13 mouse cellular contexts compared by ENCODE assay signal in genomic region chr9:71760518-71761141, GRCm38 (mm10). TPM values are rescaled to one million over a fixed set of nuclear protein-coding genes. Genes with fewer than 3 reads are reported as not detected.
DNase-seq lines count a peak whose midpoint lies in the region; ATAC-seq and TF ChIP-seq lines count a peak whose summit lies in the region.
"Had no signal": no experiment of that assay in that cellular context is flagged by ENCODE, and none has a peak within 500 bp of the region (broad histone marks: within the 10 kb centered on the region; RNA-seq: fewer than 3 reads in every experiment).

No protein-coding gene starts in this region.

- no peaks in the 10 kb centered on the region; the same call in 1 of the 2 replicates for H3K9me3 ChIP-seq in hindbrain, embryonic 11.5 days (ENCODE audit: control insufficient read depth, low read length)
- H3K9me3 ChIP-seq in hindbrain, embryonic 10.5 days, result 0 out of 2 replicates have a peak, but pooled peaks cover 7% of the 10 kb centered on the region
- H3K9me3 ChIP-seq in neural tube, embryonic 15.5 days (replicated peaks), result no peaks in the 10 kb centered on the region
- H3K9me3 ChIP-seq in hindbrain, postnatal 0 days (ENCODE audit: low read length), result no peaks in the 10 kb centered on the region
- H3K9me3 ChIP-seq in stomach, embryonic 16.5 days (replicated peaks; ENCODE audit: control insufficient read depth, low read length), result 0 out of 2 replicates have a peak, but pooled peaks cover 6% of the 10 kb centered on the region

- H3K36me3 ChIP-seq in hindbrain, embryonic 11.5 days (ENCODE audit: control insufficient read depth, insufficient read depth, low read length), result no peaks in the 10 kb centered on the region
- H3K36me3 ChIP-seq in hindbrain, embryonic 10.5 days, result no peaks in the 10 kb centered on the region
- H3K36me3 ChIP-seq in neural tube, embryonic 15.5 days, result no peaks in the 10 kb centered on the region
- H3K36me3 ChIP-seq in hindbrain, postnatal 0 days (ENCODE audit: insufficient read depth, low read length), result no peaks in the 10 kb centered on the region
- H3K36me3 ChIP-seq in stomach, embryonic 16.5 days (ENCODE audit: control insufficient read depth, insufficient read depth, low read length), result no peaks in the 10 kb centered on the region

- no peak for ATAC-seq in hindbrain, embryonic 11.5 days (ENCODE audit: low FRiP score)
- ATAC-seq in neural tube, embryonic 15.5 days (ENCODE audit: low FRiP score), result no peak
- ATAC-seq in hindbrain, postnatal 0 days, result no peak
- peak; percentile 64 for ATAC-seq in stomach, embryonic 16.5 days (ENCODE audit: insufficient read depth, low FRiP score)
- no peak for ATAC-seq in activated CD4-positive, CD25-positive, alpha-beta regulatory T cell, adult 4 months
- ATAC-seq: liver, postnatal 0 days had no signal

- 7% methylated on average over 14 of the region's 14 CpGs for WGBS in hindbrain, embryonic 11.5 days
- WGBS in hindbrain, embryonic 10.5 days, result 7% methylated on average over 14 of the region's 14 CpGs
- 19% methylated on average over 14 of the region's 14 CpGs for WGBS in neural tube, embryonic 15.5 days
- WGBS in hindbrain, postnatal 0 days, result 13% methylated on average over 14 of the region's 14 CpGs
- WGBS in stomach, embryonic 16.5 days, result 24% methylated on average over 14 of the region's 14 CpGs

- peaks cover 4% of the 10 kb centered on the region for H3K27me3 ChIP-seq in hindbrain, embryonic 11.5 days (ENCODE audit: control insufficient read depth, insufficient read depth, low read length)
- peaks cover 79% of the 10 kb centered on the region for H3K27me3 ChIP-seq in hindbrain, embryonic 10.5 days (ENCODE audit: insufficient read depth, poor library complexity, severe bottlenecking)
- no peaks in the 10 kb centered on the region for H3K27me3 ChIP-seq in neural tube, embryonic 15.5 days (replicated peaks)
- no peaks in the 10 kb centered on the region for H3K27me3 ChIP-seq in hindbrain, postnatal 0 days (ENCODE audit: insufficient read depth, low read length)
- no peaks in the 10 kb centered on the region for H3K27me3 ChIP-seq in stomach, embryonic 16.5 days (ENCODE audit: control insufficient read depth, insufficient read depth, low read length)
- H3K27me3 ChIP-seq: CH12.LX had no signal

- H3K4me3 ChIP-seq in hindbrain, embryonic 11.5 days (ENCODE audit: low read depth, low read length), result no peak overlapping the region
- no peak overlapping the region for H3K4me3 ChIP-seq in hindbrain, embryonic 10.5 days
- no peak overlapping the region for H3K4me3 ChIP-seq in neural tube, embryonic 15.5 days (replicated peaks)
- no peak overlapping the region for H3K4me3 ChIP-seq in hindbrain, postnatal 0 days (ENCODE audit: low read length)
- H3K4me3 ChIP-seq in stomach, embryonic 16.5 days (replicated peaks; ENCODE audit: low read length), result no peak overlapping the region

- peak; percentile 43 for DNase-seq in hindbrain, embryonic 11.5 days (ENCODE audit: low spot score)
- no peak for DNase-seq in hindbrain, embryonic 10.5 days (ENCODE audit: low spot score)
- peak; percentile 28 for DNase-seq in neural tube, embryonic 10.5 days (ENCODE audit: extremely low spot score, low spot score)
- DNase-seq in hindbrain, postnatal 0 days (ENCODE audit: low spot score), result no peak
- DNase-seq in thymus, postnatal 0 days (ENCODE audit: low spot score), result no peak
- DNase-seq: cerebellum, postnatal 14 days; heart, adult 11 months; liver, postnatal 0 days; thymus, adult 18-20 months had no signal

- peaks cover 4% of the 10 kb centered on the region for H3K4me1 ChIP-seq in hindbrain, embryonic 11.5 days (replicated peaks; ENCODE audit: control insufficient read depth, insufficient read depth, low read length)
- H3K4me1 ChIP-seq in hindbrain, embryonic 10.5 days (replicated peaks), result peaks cover 45% of the 10 kb centered on the region
- H3K4me1 ChIP-seq in neural tube, embryonic 15.5 days, result peaks cover 16% of the 10 kb centered on the region
- H3K4me1 ChIP-seq in hindbrain, postnatal 0 days (ENCODE audit: insufficient read depth, low read length), result 0 out of 2 replicates have a peak, but pooled peaks cover 2% of the 10 kb centered on the region
- peaks cover 20% of the 10 kb centered on the region for H3K4me1 ChIP-seq in stomach, embryonic 16.5 days (ENCODE audit: control insufficient read depth, insufficient read depth, low read length)

- H3K27ac ChIP-seq in hindbrain, embryonic 11.5 days (ENCODE audit: low read depth, low read length), result no peak overlapping the region
- H3K27ac ChIP-seq in hindbrain, embryonic 10.5 days, result no peak overlapping the region
- no peak overlapping the region for H3K27ac ChIP-seq in neural tube, embryonic 15.5 days (replicated peaks)
- no peak overlapping the region for H3K27ac ChIP-seq in hindbrain, postnatal 0 days
- peak overlapping the region; percentile 21; the same call in 1 of the 2 replicates for H3K27ac ChIP-seq in stomach, embryonic 16.5 days (ENCODE audit: low read length)

- no peak overlapping the region for H3K9ac ChIP-seq in hindbrain, embryonic 11.5 days (ENCODE audit: low read depth, low read length)
- no peak overlapping the region for H3K9ac ChIP-seq in neural tube, embryonic 15.5 days (replicated peaks)
- no peak overlapping the region for H3K9ac ChIP-seq in hindbrain, postnatal 0 days (replicated peaks; ENCODE audit: low read length)
- no peak overlapping the region for H3K9ac ChIP-seq in stomach, embryonic 16.5 days (ENCODE audit: low read length)
- H3K9ac ChIP-seq: liver, postnatal 0 days had no signal

- no peak overlapping the region for H3K4me2 ChIP-seq in hindbrain, embryonic 11.5 days (replicated peaks; ENCODE audit: low read depth, low read length)
- H3K4me2 ChIP-seq in neural tube, embryonic 15.5 days, result no peak overlapping the region; the same call in 1 of the 2 replicates
- H3K4me2 ChIP-seq in hindbrain, postnatal 0 days (ENCODE audit: low read depth, low read length), result peak overlapping the region; percentile 13; the same call in 1 of the 2 replicates
- H3K4me2 ChIP-seq in stomach, embryonic 16.5 days (ENCODE audit: low read depth, low read length), result peak overlapping the region; percentile 9

- TF ChIP-seq CTCF in hindbrain, postnatal 0 days (IDR thresholded peaks at IDR 0.05; ENCODE audit: low read depth), result no peak

RNA-seq across cellular contexts. Expression of gene Cgnl1, which starts 10.8 kb away (rescaled TPM):
- 5.0 and 6.3 TPM in 2 replicates for polyA plus RNA-seq in hindbrain, embryonic 11.5 days (2014; fragmentation: Nextera tagmentation; extraction: Ambion mirVana)
- 5.7 and 6.7 TPM in 2 replicates for polyA plus RNA-seq in hindbrain, embryonic 10.5 days (2016; fragmentation: Nextera tagmentation; extraction: Ambion mirVana)
- 6.9 and 8.0 TPM in 2 replicates for polyA plus RNA-seq in neural tube, embryonic 15.5 days (2015; fragmentation: Nextera tagmentation; extraction: Ambion mirVana)
- 7.6 and 9.8 TPM in 2 replicates for total RNA-seq in hindbrain, postnatal 0 days (2014; rRNA removed)
- polyA plus RNA-seq in hindbrain, postnatal 0 days (2015; fragmentation: Nextera tagmentation; extraction: Ambion mirVana), result 7.2 and 7.6 TPM in 2 replicates
- polyA plus RNA-seq in stomach, embryonic 16.5 days (2015; fragmentation: Nextera tagmentation; extraction: Ambion mirVana), result 9.4 and 10.5 TPM in 2 replicates
- not detected for polyA plus RNA-seq in activated CD4-positive, CD25-positive, alpha-beta regulatory T cell, adult 4 months (2017; shearing (Covaris generic))
- polyA plus RNA-seq in thymus, postnatal 0 days (2015; fragmentation: Nextera tagmentation; extraction: Ambion mirVana), result 1.1 TPM in 2 replicates
- total RNA-seq: CH12.LX had no signal

Comparison
In these comparisons a context has a peak if more than half of its experiments do, and no peak if none do; other contexts are left out.
1. DNase-seq: peak in hindbrain, embryonic 11.5 days (single experiment) and neural tube, embryonic 10.5 days (single experiment); none in hindbrain, embryonic 10.5 days (single experiment), hindbrain, postnatal 0 days (single experiment) and thymus, postnatal 0 days (single experiment).
2. H3K4me2 ChIP-seq: peak in hindbrain, postnatal 0 days (single experiment) and stomach, embryonic 16.5 days (single experiment); none in hindbrain, embryonic 11.5 days (single experiment) and neural tube, embryonic 15.5 days (single experiment).